Mouse (Mus musculus): ENCODE data around the gene Cebpe. TPM values are rescaled to one million over a fixed set of nuclear protein-coding genes. Genes with fewer than 3 reads are reported as not detected.

Cebpe gene
- total and polyA plus RNA-seq, 2 experiments from 2014 or later: not detected

DNA sequence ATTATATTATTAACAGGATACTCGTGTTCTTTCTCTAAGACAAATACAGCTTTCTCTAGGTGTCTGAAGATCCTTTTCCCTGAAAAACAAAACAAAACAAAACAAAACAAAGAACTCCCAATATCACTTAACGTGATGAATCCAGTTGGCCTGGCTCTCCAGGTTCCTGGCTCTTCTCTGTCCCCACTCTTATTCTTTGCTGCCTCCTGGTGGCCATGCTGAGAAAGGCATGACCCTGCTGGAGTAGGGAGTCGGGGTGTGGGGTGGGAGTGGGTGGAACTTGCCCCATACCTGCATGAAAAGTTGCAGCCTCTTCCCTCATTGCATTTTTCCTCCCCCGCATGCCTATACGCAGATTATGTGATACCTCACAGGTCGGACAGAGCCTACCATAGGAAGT, 10.7 kb downstream of the Cebpe start:
- DNase-seq (ENCODE audit: low spot score) (peak; percentile 81), ATAC-seq (ENCODE audit: insufficient read depth, low read depth) (peak; percentile 78)
- H3K9ac ChIP-seq (replicated peaks; ENCODE audit: low read depth, low read length): no peak overlapping the region
- no peaks in the 10 kb centered on the region for H3K36me3 ChIP-seq (replicated peaks; ENCODE audit: control insufficient read depth, insufficient read depth, low read length)
- no peak overlapping the region for H3K4me2 ChIP-seq (ENCODE audit: low read depth, low read length)
- H3K9me3 ChIP-seq (replicated peaks; ENCODE audit: control insufficient read depth, low read length): no peaks in the 10 kb centered on the region
- H3K4me1 ChIP-seq (ENCODE audit: control insufficient read depth, insufficient read depth): peaks cover 14% of the 10 kb centered on the region; the same call in 1 of the 2 replicates
- no peaks in the 10 kb centered on the region for H3K27me3 ChIP-seq (ENCODE audit: control insufficient read depth, insufficient read depth, low read length)
- H3K27ac ChIP-seq (ENCODE audit: low read depth): no peak overlapping the region
- 7% methylated on average over 6 of the region's 6 CpGs for WGBS
- no peak for TF ChIP-seq EP300 (IDR thresholded peaks at IDR 0.05; ENCODE audit: low read depth)
- peak; percentile 98 for TF ChIP-seq CTCF (IDR thresholded peaks at IDR 0.05; ENCODE audit: low read depth)
- no peak overlapping the region for H3K4me3 ChIP-seq (ENCODE audit: low read depth, low read length)

DNA sequence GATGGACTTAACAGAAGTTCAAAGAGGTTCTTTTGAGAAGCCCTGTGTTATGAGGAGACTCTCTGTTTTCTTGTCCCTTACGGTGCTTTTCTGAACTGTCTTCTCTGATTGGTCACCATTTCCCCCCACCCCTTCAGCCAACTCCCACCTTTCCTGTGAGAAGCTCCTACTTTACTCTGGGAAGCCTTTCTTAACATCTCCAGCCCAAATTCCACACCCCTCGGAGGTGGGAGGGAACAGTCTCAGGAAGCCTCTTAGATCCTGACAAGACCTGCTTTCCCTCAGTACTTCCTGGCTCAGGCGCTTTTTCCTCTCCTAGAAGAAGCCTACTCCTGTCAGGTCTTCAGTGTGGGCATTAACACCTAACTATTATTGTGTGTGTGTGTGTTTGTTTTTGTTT, 12.4 kb downstream of the Cebpe start:
- TF ChIP-seq CTCF (IDR thresholded peaks at IDR 0.05; ENCODE audit: low read depth) (no peak), EP300 (IDR thresholded peaks at IDR 0.05; ENCODE audit: low read depth) (no peak)
- no peak overlapping the region for H3K9ac ChIP-seq (replicated peaks; ENCODE audit: low read depth, low read length)
- no peak overlapping the region for H3K27ac ChIP-seq (ENCODE audit: low read depth)
- H3K4me3 ChIP-seq (ENCODE audit: low read depth, low read length): no peak overlapping the region
- WGBS: 51% methylated on average over 3 of the region's 3 CpGs
- 0 out of 2 replicates have a peak, but pooled peaks cover 8% of the 10 kb centered on the region for H3K4me1 ChIP-seq (ENCODE audit: control insufficient read depth, insufficient read depth)
- no peaks in the 10 kb centered on the region for H3K9me3 ChIP-seq (replicated peaks; ENCODE audit: control insufficient read depth, low read length)
- ATAC-seq (ENCODE audit: insufficient read depth, low read depth): no peak
- no peaks in the 10 kb centered on the region for H3K27me3 ChIP-seq (ENCODE audit: control insufficient read depth, insufficient read depth, low read length)
- no peaks in the 10 kb centered on the region for H3K36me3 ChIP-seq (replicated peaks; ENCODE audit: control insufficient read depth, insufficient read depth, low read length)
- H3K4me2 ChIP-seq (ENCODE audit: low read depth, low read length): no peak overlapping the region
- DNase-seq (ENCODE audit: low spot score): no peak

DNA sequence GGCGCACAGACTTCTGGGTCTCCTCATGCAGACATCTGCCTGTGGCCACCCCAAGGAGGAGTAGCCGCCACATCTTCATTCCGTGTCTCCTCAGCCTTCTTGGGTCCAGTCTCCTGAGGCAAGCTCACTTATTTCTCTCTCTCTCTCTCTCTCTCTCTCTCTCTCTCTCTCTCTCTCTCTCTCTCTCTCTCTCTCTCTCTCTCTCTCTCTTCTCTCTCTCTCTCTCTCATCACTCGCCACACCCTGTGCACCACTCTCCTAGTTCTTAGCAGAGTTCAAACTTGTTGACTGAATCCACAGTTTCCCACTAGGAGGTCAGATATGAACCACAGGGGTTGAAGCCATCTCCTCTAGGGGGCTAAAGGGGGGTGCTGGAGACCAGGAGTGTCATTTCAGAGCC, 13.2 kb downstream of the Cebpe start, which contains the start of gene Gm29776:
TSS of gene Gm29776 (minus strand) at position 101 of the 400 bp plus-strand sequence.
- DNase-seq (ENCODE audit: low spot score) (no peak), ATAC-seq (ENCODE audit: insufficient read depth, low read depth) (no peak)
- H3K9ac ChIP-seq (replicated peaks; ENCODE audit: low read depth, low read length): no peak within 1 kb of the TSS
- H3K4me1 ChIP-seq (ENCODE audit: control insufficient read depth, insufficient read depth): 0 out of 2 replicates have a peak, but pooled peaks cover 8% of the 10 kb centered on the region
- H3K27me3 ChIP-seq (ENCODE audit: control insufficient read depth, insufficient read depth, low read length): no peaks in the 10 kb centered on the region
- no peak within 1 kb of the TSS for H3K4me3 ChIP-seq (ENCODE audit: low read depth, low read length)
- 71% methylated on average over 4 of the region's 4 CpGs for WGBS
- no peaks in the 10 kb centered on the region for H3K36me3 ChIP-seq (replicated peaks; ENCODE audit: control insufficient read depth, insufficient read depth, low read length)
- no peaks in the 10 kb centered on the region for H3K9me3 ChIP-seq (replicated peaks; ENCODE audit: control insufficient read depth, low read length)
- TF ChIP-seq CTCF (IDR thresholded peaks at IDR 0.05; ENCODE audit: low read depth): no peak
- TF ChIP-seq EP300 (IDR thresholded peaks at IDR 0.05; ENCODE audit: low read depth): no peak
- H3K27ac ChIP-seq (ENCODE audit: low read depth): no peak within 1 kb of the TSS
- no peak within 1 kb of the TSS for H3K4me2 ChIP-seq (ENCODE audit: low read depth, low read length)

DNA sequence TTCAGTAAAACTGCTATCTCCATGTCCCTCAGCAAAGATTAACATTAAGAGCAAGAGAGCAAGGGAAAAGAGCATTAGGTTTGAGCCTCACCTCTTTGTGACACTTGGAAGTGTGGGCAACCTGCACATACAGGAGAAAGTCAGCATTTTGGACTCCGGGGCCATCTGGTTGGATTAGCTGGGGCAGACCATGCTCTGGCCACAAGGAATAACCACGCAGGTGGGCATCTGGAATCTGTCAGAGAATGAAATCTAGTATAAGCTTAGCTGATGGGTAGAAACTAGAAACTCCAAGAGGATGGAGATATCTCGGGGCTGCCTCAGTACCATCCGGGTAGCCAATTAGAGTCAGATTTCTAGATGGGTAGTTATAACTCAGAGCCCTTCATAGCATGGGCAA, 15.2 kb downstream of the Cebpe start:
- no peak overlapping the region for H3K4me3 ChIP-seq (ENCODE audit: low read depth, low read length)
- ATAC-seq (ENCODE audit: insufficient read depth, low read depth): no peak
- TF ChIP-seq CTCF (IDR thresholded peaks at IDR 0.05; ENCODE audit: low read depth) (no peak), EP300 (IDR thresholded peaks at IDR 0.05; ENCODE audit: low read depth) (no peak)
- DNase-seq (ENCODE audit: low spot score): no peak
- H3K4me2 ChIP-seq (ENCODE audit: low read depth, low read length): no peak overlapping the region
- 0 out of 2 replicates have a peak, but pooled peaks cover 8% of the 10 kb centered on the region for H3K4me1 ChIP-seq (ENCODE audit: control insufficient read depth, insufficient read depth)
- no peak overlapping the region for H3K9ac ChIP-seq (replicated peaks; ENCODE audit: low read depth, low read length)
- WGBS: 80% methylated on average over 4 of the region's 4 CpGs
- no peak overlapping the region for H3K27ac ChIP-seq (ENCODE audit: low read depth)
- H3K36me3 ChIP-seq (replicated peaks; ENCODE audit: control insufficient read depth, insufficient read depth, low read length): peaks cover 10% of the 10 kb centered on the region; the same call in 1 of the 2 replicates
- H3K9me3 ChIP-seq (replicated peaks; ENCODE audit: control insufficient read depth, low read length): no peaks in the 10 kb centered on the region
- no peaks in the 10 kb centered on the region for H3K27me3 ChIP-seq (ENCODE audit: control insufficient read depth, insufficient read depth, low read length)

DNA sequence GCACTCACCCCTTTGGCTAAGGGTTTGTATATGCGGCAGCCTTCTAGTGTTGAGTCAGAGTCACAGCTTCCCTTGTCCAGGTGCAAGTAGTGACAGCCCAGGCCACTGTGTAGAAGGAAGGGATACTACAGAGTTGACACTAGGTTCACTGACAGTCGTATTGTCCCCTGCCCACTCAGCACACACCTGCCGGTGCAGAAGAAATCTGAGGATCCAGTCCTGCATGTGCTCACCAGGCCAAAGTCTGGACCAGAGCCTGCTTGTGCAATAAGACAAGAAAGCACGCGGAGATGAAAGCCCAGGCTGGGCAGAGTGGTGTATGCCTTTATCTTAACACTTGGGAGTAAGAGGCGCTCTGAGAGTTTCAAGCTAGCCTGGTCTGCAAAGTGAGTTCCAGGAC, 16.9 kb downstream of the Cebpe start:
- no peak overlapping the region for H3K4me2 ChIP-seq (ENCODE audit: low read depth, low read length)
- 50% methylated on average over 6 of the region's 6 CpGs for WGBS
- no peak for TF ChIP-seq CTCF (IDR thresholded peaks at IDR 0.05; ENCODE audit: low read depth)
- no peak for TF ChIP-seq EP300 (IDR thresholded peaks at IDR 0.05; ENCODE audit: low read depth)
- H3K9me3 ChIP-seq (replicated peaks; ENCODE audit: control insufficient read depth, low read length): no peaks in the 10 kb centered on the region
- no peak overlapping the region for H3K9ac ChIP-seq (replicated peaks; ENCODE audit: low read depth, low read length)
- no peaks in the 10 kb centered on the region for H3K27me3 ChIP-seq (ENCODE audit: control insufficient read depth, insufficient read depth, low read length)
- H3K4me3 ChIP-seq (ENCODE audit: low read depth, low read length): no peak overlapping the region
- peaks cover 21% of the 10 kb centered on the region for H3K36me3 ChIP-seq (replicated peaks; ENCODE audit: control insufficient read depth, insufficient read depth, low read length)
- DNase-seq (ENCODE audit: low spot score): no peak
- no peak for ATAC-seq (ENCODE audit: insufficient read depth, low read depth)
- 0 out of 2 replicates have a peak, but pooled peaks cover 2% of the 10 kb centered on the region for H3K4me1 ChIP-seq (ENCODE audit: control insufficient read depth, insufficient read depth)
- H3K27ac ChIP-seq (ENCODE audit: low read depth): no peak overlapping the region

DNA sequence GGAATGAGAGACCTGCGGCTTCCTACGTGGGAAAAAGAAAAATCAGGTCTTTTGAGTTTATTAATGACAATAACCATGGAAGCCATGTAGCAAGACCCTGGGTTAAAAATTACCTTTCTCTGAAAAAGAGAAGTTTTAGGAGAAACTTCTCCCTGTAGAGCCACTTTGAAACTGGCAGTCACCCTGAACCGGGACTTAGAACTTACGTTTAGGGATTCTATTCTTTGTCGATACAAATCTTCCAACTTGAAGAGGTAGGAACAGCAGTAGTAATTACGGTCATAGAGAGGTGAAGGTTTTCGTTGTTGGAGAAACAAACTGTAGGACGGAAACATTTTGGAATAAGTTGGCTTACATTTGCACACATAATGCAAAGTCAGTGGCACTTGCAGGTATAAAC, 24.7 kb downstream of the Cebpe start:
- Histone ChIP-seq H3K4me1 (ENCODE audit: control insufficient read depth, insufficient read depth) (peaks cover 11% of the 10 kb centered on the region), H3K4me2 (ENCODE audit: low read depth, low read length) (peak overlapping the region; percentile 64), H3K4me3 (ENCODE audit: low read depth, low read length) (peak overlapping the region; percentile 87), H3K27me3 (ENCODE audit: control insufficient read depth, insufficient read depth, low read length) (no peaks in the 10 kb centered on the region), H3K9me3 (replicated peaks; ENCODE audit: control insufficient read depth, low read length) (no peaks in the 10 kb centered on the region), H3K27ac (ENCODE audit: low read depth) (peak overlapping the region; percentile 97), H3K9ac (replicated peaks; ENCODE audit: low read depth, low read length) (peak overlapping the region; percentile 77), H3K36me3 (replicated peaks; ENCODE audit: control insufficient read depth, insufficient read depth, low read length) (peaks cover 35% of the 10 kb centered on the region)
- ATAC-seq (ENCODE audit: insufficient read depth, low read depth) (no peak), DNase-seq (ENCODE audit: low spot score) (peak; percentile 51)
- TF ChIP-seq EP300 (IDR thresholded peaks at IDR 0.05; ENCODE audit: low read depth) (0 out of 2 replicates have a peak, but pooled peaks have one; percentile 3), CTCF (IDR thresholded peaks at IDR 0.05; ENCODE audit: low read depth) (no peak)
- 5% methylated on average over 8 of the region's 8 CpGs for WGBS

Data from heart, postnatal 0 days (tissue).